Mouse (Mus musculus) small intestine, adult 2 months (tissue): Measurements from ENCODE around the gene Rnf44. TPM values are rescaled to one million over a fixed set of nuclear protein-coding genes. Genes with fewer than 3 reads are reported as not detected.

Source experiments
- H3K27ac ChIP-seq: fragments of 200-500 bp; 2 replicates; pipeline ENCODE4 v1.5.1; 2012; ENCODE audit warnings: low read depth, low read length, control low read depth, inconsistent platforms; ENCODE audit not compliant: insufficient read depth
- H3K27me3 ChIP-seq: fragments of 200-500 bp; 2 replicates; pipeline ENCODE4 v1.6.1; 2012; ENCODE audit warnings: mild to moderate bottlenecking, moderate library complexity, low read length, inconsistent platforms; ENCODE audit not compliant: control insufficient read depth, insufficient read depth
- H3K36me3 ChIP-seq: fragments of 200-500 bp; 2 replicates; pipeline ENCODE4 v1.6.1; 2012; ENCODE audit warnings: mild to moderate bottlenecking, low read length, control low read depth, inconsistent platforms; ENCODE audit not compliant: control insufficient read depth, insufficient read depth
- H3K4me1 ChIP-seq: fragments of 200-500 bp; 2 replicates; pipeline ENCODE4 v1.6.1; 2012; ENCODE audit warnings: low read length, inconsistent platforms, mixed read lengths; ENCODE audit not compliant: control insufficient read depth, insufficient read depth, insufficient read length
- H3K4me3 ChIP-seq: fragments of 200-500 bp; 2 replicates; pipeline ENCODE4 v1.5.1; 2012; ENCODE audit warnings: low read depth, mild to moderate bottlenecking, control low read depth, inconsistent platforms, low read length, moderate library complexity
- CTCF ChIP-seq: fragments of 200-500 bp; IDR thresholded peaks from 2 replicates; pipeline ENCODE4 v1.5.1; 2012; ENCODE audit warnings: low read depth, mild to moderate bottlenecking, control low read depth, inconsistent platforms, low read length, moderate library complexity, mixed read lengths; ENCODE audit not compliant: insufficient replicate concordance, insufficient read length; ENCODE audit errors: extremely low read depth
- POLR2A ChIP-seq: fragments of 200-500 bp; IDR thresholded peaks from 2 replicates; pipeline ENCODE4 v1.6.1; 2012; ENCODE audit warnings: low read depth, mild to moderate bottlenecking, control low read depth, inconsistent platforms, low read length, moderate library complexity
- WGBS: fragments of 180-500 bp; shearing (Covaris S2); methylation state at CpG from one replicate; pipeline ENCODE4 v1.1.7; 2018; 5-methylcytosine and 5-hydroxymethylcytosine counted together
- polyA plus RNA-seq: library from polyadenylated mRNA; depleted of rRNA; stranded (reverse); fragments of >200 nt; gene quantifications from 2 replicates; pipeline ENCODE4 v1.2.3, GENCODE M21; 2012

The Rnf44 gene
- polyA plus RNA-seq, 1 experiment = 318 TPM

DNA sequence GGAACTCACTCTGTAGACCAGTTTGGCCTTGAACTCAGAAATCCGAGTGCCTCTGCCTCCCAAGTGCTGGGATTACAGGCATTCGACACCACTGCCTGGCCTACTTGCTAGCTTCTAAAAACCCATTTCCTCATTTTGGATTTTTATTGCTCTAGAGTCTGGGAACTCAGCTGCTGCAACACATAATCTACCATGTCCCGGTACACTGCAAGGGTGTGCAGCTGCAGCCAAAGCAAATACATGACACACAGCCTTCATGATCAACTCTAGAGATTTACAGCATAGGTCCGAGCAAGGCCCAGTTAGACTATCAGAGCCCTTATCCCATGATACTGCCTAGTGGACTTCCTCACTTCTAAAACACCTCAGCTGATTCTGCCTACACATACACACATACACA is 15.4 kb downstream of the Rnf44 start:
- TF ChIP-seq CTCF (no peak), POLR2A (no peak)
- Histone ChIP-seq H3K27me3 (no peaks in the 10 kb centered on the region), H3K27ac (no peak overlapping the region), H3K4me1 (peaks cover 10% of the 10 kb centered on the region), H3K4me3 (no peak overlapping the region), H3K36me3 (peaks cover 35% of the 10 kb centered on the region)
- 36% methylated on average over 4 of the region's 4 CpGs for whole genome bisulfite sequencing

DNA sequence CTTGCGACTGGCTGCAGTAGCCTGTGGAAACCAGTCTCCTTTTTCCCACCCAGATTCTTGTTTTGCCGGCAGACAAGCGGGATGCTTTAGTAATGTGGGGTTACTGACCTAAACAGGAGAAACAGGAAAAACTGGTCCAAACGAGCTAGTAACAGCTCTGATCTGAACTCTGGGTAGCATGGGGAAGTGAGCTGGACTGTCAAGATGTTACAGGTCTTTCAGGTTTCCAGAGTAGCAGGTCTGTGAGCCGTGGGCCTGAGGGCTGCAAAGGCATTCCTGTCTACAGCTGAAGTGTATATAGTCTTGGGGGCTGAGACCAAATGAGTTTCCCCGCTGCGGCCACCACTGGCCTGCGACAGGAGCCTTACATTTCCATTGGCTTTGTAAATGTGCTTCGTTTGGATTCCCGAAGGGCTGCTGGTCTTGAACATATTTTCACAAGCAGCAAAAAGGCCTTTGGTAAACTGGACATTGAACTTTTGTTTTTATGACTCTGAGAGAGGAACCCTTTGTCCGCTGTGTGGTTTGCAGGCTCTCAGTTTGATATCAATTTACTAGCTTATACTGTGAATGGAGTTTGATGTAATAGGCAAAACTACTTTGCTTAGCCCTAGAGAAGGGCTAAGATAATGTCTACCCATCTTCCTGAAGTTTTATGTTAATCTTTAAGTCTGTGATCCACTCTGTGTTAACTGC is 17.7 kb downstream of the Rnf44 start:
- TF ChIP-seq POLR2A (no peak), CTCF (no peak)
- Histone ChIP-seq H3K4me3 (no peak overlapping the region), H3K27me3 (no peaks in the 10 kb centered on the region), H3K36me3 (peaks cover 12% of the 10 kb centered on the region), H3K4me1 (peaks cover 10% of the 10 kb centered on the region; the same call in 1 of the 2 replicates), H3K27ac (peak overlapping the region; percentile 62; the same call in 1 of the 2 replicates)
- WGBS = 25% methylated on average over 11 of the region's 11 CpGs

DNA sequence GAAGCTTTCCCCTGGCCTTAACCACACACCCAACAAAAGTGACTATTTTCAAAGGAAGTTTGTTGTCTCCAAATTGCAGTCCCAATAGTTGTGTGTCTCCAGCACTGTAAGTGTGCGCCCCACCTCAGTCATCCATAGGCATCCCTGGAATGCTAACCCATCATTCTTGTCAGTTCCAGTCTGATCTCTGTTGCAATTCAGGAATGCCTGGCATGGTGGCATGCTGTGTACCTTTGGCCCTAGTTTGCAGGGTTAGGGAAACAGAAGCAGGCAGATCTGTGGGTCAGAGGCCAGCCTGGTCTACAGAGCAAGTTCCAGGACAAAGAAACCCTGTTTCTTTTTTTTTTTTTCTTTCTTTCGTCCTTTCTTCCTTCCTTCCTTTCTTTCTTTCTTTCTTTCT is 23.2 kb downstream of the Rnf44 start:
- Histone ChIP-seq H3K4me1 (no peaks in the 10 kb centered on the region), H3K27ac (no peak overlapping the region), H3K36me3 (peaks cover 5% of the 10 kb centered on the region; the same call in 1 of the 2 replicates), H3K27me3 (no peaks in the 10 kb centered on the region), H3K4me3 (no peak overlapping the region)
- WGBS = 61% methylated on average over 2 of the region's 2 CpGs
- TF ChIP-seq CTCF = no peak
- no peak for TF ChIP-seq POLR2A

DNA sequence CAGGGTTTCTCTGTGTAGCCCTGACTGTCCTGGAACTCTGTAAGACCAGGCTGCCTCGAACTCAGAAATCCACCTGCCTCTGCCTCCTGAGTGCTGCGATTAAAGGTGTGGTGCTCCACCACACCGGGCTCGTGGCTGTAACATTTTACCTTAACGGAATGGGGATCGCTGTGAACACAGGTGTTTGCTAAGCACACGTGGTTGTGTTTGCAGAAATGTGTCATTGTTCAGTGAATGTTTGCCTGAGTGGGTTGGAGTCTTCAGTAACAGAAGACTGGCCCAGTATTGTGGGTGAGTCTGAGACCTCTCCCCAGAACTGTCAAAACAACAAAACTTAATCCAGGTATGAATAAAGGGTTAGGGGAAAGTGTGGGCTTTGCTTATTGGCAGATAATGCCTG is 28.6 kb downstream of the Rnf44 start:
- TF ChIP-seq POLR2A = no peak
- TF ChIP-seq CTCF = no peak
- peaks cover 26% of the 10 kb centered on the region for H3K36me3 ChIP-seq
- H3K27me3 ChIP-seq = no peaks in the 10 kb centered on the region
- H3K4me1 ChIP-seq = no peaks in the 10 kb centered on the region
- 64% methylated on average over 7 of the region's 7 CpGs for WGBS
- H3K4me3 ChIP-seq = no peak overlapping the region
- no peak overlapping the region for H3K27ac ChIP-seq

DNA sequence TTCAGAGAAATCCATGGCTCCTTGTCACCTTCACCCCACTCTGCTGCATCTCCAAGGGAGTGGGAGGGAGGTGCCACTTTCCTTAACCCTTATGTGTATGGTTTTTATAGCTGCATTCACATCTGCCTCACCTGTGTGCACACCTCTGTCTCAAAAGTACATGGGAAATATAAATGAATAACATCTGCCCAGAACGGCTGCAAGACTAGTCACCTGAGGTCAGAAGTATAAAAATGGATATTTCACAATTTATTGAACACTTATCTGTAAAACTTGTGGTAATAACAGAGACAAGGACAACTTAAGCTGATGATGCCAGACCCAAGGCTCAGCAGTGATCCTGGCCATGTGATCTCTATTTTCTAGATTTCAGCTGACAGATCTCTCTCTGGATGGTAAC is 29.2 kb downstream of the Rnf44 start:
- H3K27ac ChIP-seq = no peak overlapping the region
- no peak for TF ChIP-seq CTCF
- TF ChIP-seq POLR2A = no peak
- 56% methylated on average over 1 of the region's 1 CpGs for WGBS

DNA sequence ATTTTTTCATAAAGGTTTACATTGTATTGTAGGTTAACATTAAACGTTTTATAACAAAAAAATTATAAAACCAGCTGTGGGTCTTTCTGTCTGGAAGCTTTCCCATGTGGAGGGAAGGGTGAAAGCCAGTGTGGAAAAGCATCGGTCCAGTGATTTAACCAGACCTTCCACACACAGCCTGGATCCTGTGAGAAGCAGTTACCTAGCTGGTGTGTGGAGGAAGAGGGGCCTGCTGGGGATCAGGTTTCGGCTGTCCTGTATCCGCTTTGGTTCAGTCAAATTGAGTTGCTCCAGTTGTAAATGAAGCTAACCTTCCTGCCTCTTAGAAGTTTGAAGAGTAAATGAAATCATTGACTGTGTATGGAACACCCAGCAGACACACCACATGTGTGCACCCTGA is 29.7 kb downstream of the Rnf44 start:
- no peak overlapping the region for H3K27ac ChIP-seq
- TF ChIP-seq CTCF (no peak), POLR2A (no peak)
- H3K27me3 ChIP-seq = no peaks in the 10 kb centered on the region
- peaks cover 29% of the 10 kb centered on the region for H3K36me3 ChIP-seq
- H3K4me3 ChIP-seq = no peak overlapping the region
- 81% methylated on average over 4 of the region's 4 CpGs for WGBS
- no peaks in the 10 kb centered on the region for H3K4me1 ChIP-seq

More for the DNA sequence above, 29.2 kb downstream of the Rnf44 start:
- H3K4me3 ChIP-seq = no peak overlapping the region
- H3K36me3 ChIP-seq = peaks cover 27% of the 10 kb centered on the region
- no peaks in the 10 kb centered on the region for H3K27me3 ChIP-seq
- H3K4me1 ChIP-seq = no peaks in the 10 kb centered on the region

DNA sequence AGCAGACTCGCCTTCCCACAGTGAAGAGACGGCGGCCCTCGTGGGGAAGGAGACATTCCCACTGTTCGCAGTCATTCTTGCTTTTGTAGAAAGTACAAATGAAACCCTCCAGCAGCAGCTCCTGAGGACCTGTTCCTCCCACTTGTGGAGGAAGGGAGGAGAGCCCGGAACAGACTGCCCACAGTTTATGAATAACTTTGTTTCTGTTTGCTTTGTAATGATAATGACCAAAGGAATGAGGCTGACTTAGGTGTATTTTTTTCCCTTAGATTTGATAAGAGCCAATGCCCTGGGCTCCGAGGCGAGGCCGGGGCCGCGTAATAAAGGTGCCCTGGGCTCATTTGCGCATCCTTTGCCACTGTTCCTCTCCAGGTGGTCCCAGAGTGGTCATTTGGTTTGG is 32.3 kb downstream of the Rnf44 start:
- TF ChIP-seq POLR2A (no peak), CTCF (no peak)
- H3K27me3 ChIP-seq = no peaks in the 10 kb centered on the region

DNA sequence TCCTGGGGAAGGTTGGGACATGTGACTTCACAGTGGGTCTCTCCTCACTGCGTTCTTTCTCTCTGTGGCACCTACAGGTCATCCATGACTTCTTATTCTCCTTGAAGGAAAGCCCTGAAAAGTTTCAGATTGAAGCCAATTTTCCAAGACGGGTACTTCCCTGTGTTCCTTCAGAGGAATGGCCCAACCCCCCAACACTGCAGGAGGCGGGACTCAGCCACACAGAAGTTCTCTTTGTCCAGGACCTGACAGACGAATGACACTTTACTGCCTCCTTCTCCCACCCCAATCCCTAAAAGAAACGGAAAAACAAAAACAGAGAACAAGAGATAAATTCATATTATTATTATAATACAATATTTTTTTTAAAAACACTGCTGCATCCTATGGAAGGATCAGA is 32.8 kb downstream of the Rnf44 start:
- H3K36me3 ChIP-seq = peaks cover 42% of the 10 kb centered on the region
- no peaks in the 10 kb centered on the region for H3K27me3 ChIP-seq
- no peaks in the 10 kb centered on the region for H3K4me1 ChIP-seq
- no peak overlapping the region for H3K27ac ChIP-seq
- TF ChIP-seq CTCF = no peak
- no peak for TF ChIP-seq POLR2A
- 30% methylated on average over 5 of the region's 5 CpGs for WGBS
- H3K4me3 ChIP-seq = no peak overlapping the region

More for the DNA sequence above, 32.3 kb downstream of the Rnf44 start:
- WGBS = 25% methylated on average over 12 of the region's 12 CpGs
- no peaks in the 10 kb centered on the region for H3K4me1 ChIP-seq
- H3K36me3 ChIP-seq = peaks cover 38% of the 10 kb centered on the region
- H3K4me3 ChIP-seq = no peak overlapping the region
- no peak overlapping the region for H3K27ac ChIP-seq
